Mouse (Mus musculus): ENCODE measurements around the gene Ctnnd1. TPM values are rescaled to one million over a fixed set of nuclear protein-coding genes. Genes with fewer than 3 reads are reported as not detected.

Gene Ctnnd1
- polyA plus RNA-seq, 1 experiment from 2014 or later, result 27.1 TPM

DNA sequence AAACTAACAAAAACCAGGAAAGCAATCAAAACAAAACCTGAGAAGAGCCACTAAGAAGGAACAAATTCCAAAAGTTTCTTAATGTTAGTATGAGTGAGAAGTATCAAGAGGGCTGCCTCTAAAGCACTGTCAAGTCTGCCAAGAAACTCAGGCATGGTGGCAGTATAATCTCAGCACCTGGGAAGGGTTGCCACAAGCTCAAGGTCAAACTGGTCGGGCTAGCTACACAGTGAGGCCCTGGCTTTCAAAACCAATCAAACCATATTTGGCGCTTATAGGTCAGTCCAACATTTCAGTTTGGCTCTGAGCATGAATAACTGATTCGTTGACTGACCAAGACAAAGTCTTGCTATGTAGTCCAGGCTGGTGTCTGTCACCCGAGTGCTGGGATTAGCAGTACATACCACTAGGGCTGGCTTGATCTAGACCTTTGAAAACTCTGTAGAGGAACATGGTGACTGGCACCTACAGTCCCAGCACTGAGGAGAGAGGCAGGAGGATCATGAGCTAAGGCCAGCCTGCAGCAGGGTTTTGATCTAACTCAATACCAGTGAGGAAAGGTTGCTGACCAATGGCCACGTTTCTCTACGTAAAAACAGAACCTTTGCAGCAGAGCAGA, 51.2 kb downstream of the Ctnnd1 start:
- no peak overlapping the region for H3K27ac ChIP-seq (ENCODE audit: low read depth, low read length)
- no peak overlapping the region for H3K4me2 ChIP-seq (ENCODE audit: low read length)
- no peak overlapping the region for H3K9ac ChIP-seq (ENCODE audit: low read length)
- H3K9me3 ChIP-seq (replicated peaks; ENCODE audit: control insufficient read depth, low read length), result no peaks in the 10 kb centered on the region
- ATAC-seq (no peak), DNase-seq (ENCODE audit: low spot score) (no peak)
- H3K4me1 ChIP-seq (ENCODE audit: control insufficient read depth, insufficient read depth, low read length), result no peaks in the 10 kb centered on the region
- no peak overlapping the region for H3K4me3 ChIP-seq (ENCODE audit: low read depth, low read length)
- H3K27me3 ChIP-seq (replicated peaks; ENCODE audit: control insufficient read depth, insufficient read depth, low read length), result no peaks in the 10 kb centered on the region
- 97% methylated on average over 6 of the region's 6 CpGs for WGBS
- H3K36me3 ChIP-seq (ENCODE audit: control insufficient read depth, insufficient read depth, low read length), result peaks cover 52% of the 10 kb centered on the region

DNA sequence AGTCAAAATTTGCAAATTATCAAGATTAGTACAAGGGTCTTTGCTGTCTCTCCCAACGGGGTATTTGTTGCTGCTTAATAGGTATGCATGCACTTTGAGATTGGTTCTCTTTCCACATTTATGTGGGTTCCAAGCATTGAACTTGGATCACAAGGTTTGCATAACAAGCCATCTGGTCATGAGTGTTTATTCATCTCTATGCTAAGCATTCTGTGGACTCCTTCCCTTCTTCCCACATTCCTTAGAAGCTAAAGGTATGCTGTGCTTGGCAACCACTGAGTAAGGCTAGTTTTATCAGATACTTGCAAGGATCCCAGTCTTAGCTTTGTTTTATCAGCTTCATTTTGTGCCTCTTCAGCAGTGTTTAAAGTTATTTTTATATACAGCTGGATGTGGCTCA, 53.4 kb downstream of the Ctnnd1 start:
- Histone ChIP-seq H3K27ac (ENCODE audit: low read depth, low read length) (no peak overlapping the region), H3K27me3 (replicated peaks; ENCODE audit: control insufficient read depth, insufficient read depth, low read length) (no peaks in the 10 kb centered on the region), H3K9me3 (replicated peaks; ENCODE audit: control insufficient read depth, low read length) (no peaks in the 10 kb centered on the region), H3K4me1 (ENCODE audit: control insufficient read depth, insufficient read depth, low read length) (no peaks in the 10 kb centered on the region), H3K9ac (ENCODE audit: low read length) (no peak overlapping the region), H3K36me3 (ENCODE audit: control insufficient read depth, insufficient read depth, low read length) (peaks cover 29% of the 10 kb centered on the region), H3K4me3 (ENCODE audit: low read depth, low read length) (no peak overlapping the region), H3K4me2 (ENCODE audit: low read length) (no peak overlapping the region)
- WGBS, result 97% methylated on average over 1 of the region's 1 CpGs
- DNase-seq (ENCODE audit: low spot score) (no peak), ATAC-seq (no peak)

DNA sequence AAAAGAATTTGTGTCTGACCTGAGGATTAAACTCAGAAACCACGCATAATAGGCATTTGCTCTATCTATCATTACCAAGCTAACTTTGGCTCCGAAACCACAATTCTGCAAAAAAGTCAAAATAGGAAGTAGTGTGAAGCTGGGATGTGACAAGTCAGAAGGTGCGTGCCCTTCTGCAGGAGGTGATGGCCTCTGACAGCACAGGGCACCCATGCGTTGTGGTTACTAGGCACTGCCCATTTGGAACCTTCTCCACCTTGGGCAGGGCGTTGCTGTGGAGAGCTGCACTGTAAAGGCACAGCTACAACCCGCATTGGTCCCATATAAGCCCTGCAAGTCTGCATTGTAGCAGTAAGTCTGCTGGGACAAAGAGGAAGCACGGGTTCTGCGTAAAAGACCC, 57.8 kb downstream of the Ctnnd1 start:
- Histone ChIP-seq H3K27ac (ENCODE audit: low read depth, low read length) (no peak overlapping the region), H3K9ac (ENCODE audit: low read length) (no peak overlapping the region), H3K4me2 (ENCODE audit: low read length) (no peak overlapping the region), H3K9me3 (replicated peaks; ENCODE audit: control insufficient read depth, low read length) (no peaks in the 10 kb centered on the region), H3K36me3 (ENCODE audit: control insufficient read depth, insufficient read depth, low read length) (0 out of 2 replicates have a peak, but pooled peaks cover 5% of the 10 kb centered on the region), H3K27me3 (replicated peaks; ENCODE audit: control insufficient read depth, insufficient read depth, low read length) (no peaks in the 10 kb centered on the region), H3K4me1 (ENCODE audit: control insufficient read depth, insufficient read depth, low read length) (no peaks in the 10 kb centered on the region), H3K4me3 (ENCODE audit: low read depth, low read length) (no peak overlapping the region)
- ATAC-seq (no peak), DNase-seq (ENCODE audit: low spot score) (no peak)
- 96% methylated on average over 8 of the region's 8 CpGs for WGBS

DNA sequence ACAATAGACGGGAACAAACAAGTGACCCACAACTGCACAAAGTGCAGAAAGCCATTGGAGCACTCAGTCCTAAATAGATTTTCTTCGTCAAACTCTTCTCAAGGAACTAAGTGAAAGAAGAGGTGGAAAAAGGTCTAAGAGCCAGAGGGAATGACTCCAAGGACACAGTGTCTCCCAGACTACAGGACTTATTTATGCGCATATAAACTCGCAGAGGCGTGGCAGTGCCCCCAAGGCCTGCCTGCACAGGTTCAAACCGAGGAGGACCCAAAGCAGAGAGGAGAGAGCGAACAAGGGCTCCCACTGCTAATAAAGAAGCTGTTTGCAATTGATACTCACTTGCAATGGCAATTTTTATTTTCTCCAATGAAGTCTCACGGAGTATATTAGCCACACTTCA, 64.9 kb downstream of the Ctnnd1 start:
- no peak overlapping the region for H3K4me2 ChIP-seq (ENCODE audit: low read length)
- ATAC-seq (no peak), DNase-seq (ENCODE audit: low spot score) (no peak)
- no peaks in the 10 kb centered on the region for H3K4me1 ChIP-seq (ENCODE audit: control insufficient read depth, insufficient read depth, low read length)
- H3K36me3 ChIP-seq (ENCODE audit: control insufficient read depth, insufficient read depth, low read length), result 0 out of 2 replicates have a peak, but pooled peaks cover 2% of the 10 kb centered on the region
- H3K4me3 ChIP-seq (ENCODE audit: low read depth, low read length), result no peak overlapping the region
- H3K9me3 ChIP-seq (replicated peaks; ENCODE audit: control insufficient read depth, low read length), result no peaks in the 10 kb centered on the region
- no peaks in the 10 kb centered on the region for H3K27me3 ChIP-seq (replicated peaks; ENCODE audit: control insufficient read depth, insufficient read depth, low read length)
- 87% methylated on average over 8 of the region's 8 CpGs for WGBS
- no peak overlapping the region for H3K9ac ChIP-seq (ENCODE audit: low read length)
- no peak overlapping the region for H3K27ac ChIP-seq (ENCODE audit: low read depth, low read length)

DNA sequence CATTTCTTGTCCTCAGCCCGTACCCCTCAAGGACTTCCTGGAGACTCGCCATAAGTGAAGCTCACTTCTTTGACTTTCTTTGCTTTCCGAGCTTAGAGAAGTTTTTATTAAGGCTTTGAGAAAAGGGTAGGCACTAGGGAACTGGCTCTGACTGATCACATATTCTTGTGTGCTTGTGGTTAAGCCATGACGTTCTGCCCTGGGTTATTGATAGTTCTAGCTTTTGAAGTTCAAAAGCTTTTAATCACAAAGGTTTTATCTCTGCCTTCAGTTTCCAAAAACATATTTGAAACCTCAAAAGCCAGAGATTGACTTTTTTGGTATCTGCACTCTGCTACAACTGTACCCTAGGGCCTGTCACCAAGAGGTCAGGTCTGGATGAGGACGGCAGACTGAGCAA, 68.3 kb downstream of the Ctnnd1 start:
- no peaks in the 10 kb centered on the region for H3K36me3 ChIP-seq (ENCODE audit: control insufficient read depth, insufficient read depth, low read length)
- ATAC-seq, result no peak
- 95% methylated on average over 5 of the region's 5 CpGs for WGBS
- H3K9ac ChIP-seq (ENCODE audit: low read length), result no peak overlapping the region
- H3K4me2 ChIP-seq (ENCODE audit: low read length), result no peak overlapping the region
- no peaks in the 10 kb centered on the region for H3K9me3 ChIP-seq (replicated peaks; ENCODE audit: control insufficient read depth, low read length)
- H3K4me3 ChIP-seq (ENCODE audit: low read depth, low read length), result no peak overlapping the region
- H3K4me1 ChIP-seq (ENCODE audit: control insufficient read depth, insufficient read depth, low read length), result no peaks in the 10 kb centered on the region
- H3K27me3 ChIP-seq (replicated peaks; ENCODE audit: control insufficient read depth, insufficient read depth, low read length), result no peaks in the 10 kb centered on the region
- DNase-seq (ENCODE audit: low spot score), result no peak
- no peak overlapping the region for H3K27ac ChIP-seq (ENCODE audit: low read depth, low read length)

DNA sequence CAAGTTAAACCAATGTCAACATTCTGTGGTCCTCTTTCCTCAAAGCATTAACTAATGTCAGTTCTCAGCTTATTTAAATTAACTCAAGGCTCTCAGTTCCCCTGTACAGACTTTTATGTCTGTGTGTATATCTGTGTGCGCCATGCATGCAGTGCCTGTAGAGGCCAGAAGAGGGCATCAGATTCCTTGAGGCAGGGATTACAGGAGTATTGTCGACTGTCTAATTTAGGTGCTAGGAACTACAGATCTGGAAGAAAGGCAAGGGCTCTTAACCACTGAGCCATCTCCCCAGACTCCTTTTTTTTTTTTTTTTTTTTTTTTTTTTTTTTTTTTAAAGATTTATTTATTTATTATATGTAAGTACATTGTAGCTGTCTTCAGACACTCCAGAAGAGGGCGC, 69.4 kb downstream of the Ctnnd1 start:
- Histone ChIP-seq H3K4me2 (ENCODE audit: low read length) (no peak overlapping the region), H3K36me3 (ENCODE audit: control insufficient read depth, insufficient read depth, low read length) (no peaks in the 10 kb centered on the region), H3K27me3 (replicated peaks; ENCODE audit: control insufficient read depth, insufficient read depth, low read length) (no peaks in the 10 kb centered on the region), H3K4me1 (ENCODE audit: control insufficient read depth, insufficient read depth, low read length) (no peaks in the 10 kb centered on the region), H3K9ac (ENCODE audit: low read length) (no peak overlapping the region), H3K4me3 (ENCODE audit: low read depth, low read length) (no peak overlapping the region), H3K9me3 (replicated peaks; ENCODE audit: control insufficient read depth, low read length) (no peaks in the 10 kb centered on the region), H3K27ac (ENCODE audit: low read depth, low read length) (no peak overlapping the region)
- 90% methylated on average over 2 of the region's 3 CpGs for WGBS
- ATAC-seq, result no peak
- no peak for DNase-seq (ENCODE audit: low spot score)

DNA sequence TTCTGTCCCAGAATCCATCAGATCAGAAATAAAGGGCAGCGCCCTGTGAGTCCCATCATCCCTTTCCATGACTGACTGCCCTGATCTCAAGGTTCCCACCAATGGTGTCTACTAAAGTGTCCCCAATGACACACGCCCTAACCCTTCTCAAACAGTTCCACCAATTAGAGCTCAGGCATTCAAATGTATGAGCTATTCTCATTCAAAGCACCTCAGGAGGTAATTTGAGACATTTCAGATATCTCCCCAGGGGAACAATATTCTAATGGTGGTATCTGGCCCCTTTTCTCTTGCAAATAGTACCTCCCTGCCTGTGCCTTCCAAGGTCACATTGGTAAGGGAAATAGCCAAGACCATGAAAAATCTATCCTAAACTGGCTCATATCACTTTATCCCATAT, 71.3 kb downstream of the Ctnnd1 start:
- DNase-seq (ENCODE audit: low spot score) (no peak), ATAC-seq (no peak)
- H3K4me3 ChIP-seq (ENCODE audit: low read depth, low read length), result no peak overlapping the region
- no peaks in the 10 kb centered on the region for H3K36me3 ChIP-seq (ENCODE audit: control insufficient read depth, insufficient read depth, low read length)
- H3K27ac ChIP-seq (ENCODE audit: low read depth, low read length), result no peak overlapping the region
- H3K9ac ChIP-seq (ENCODE audit: low read length), result no peak overlapping the region
- H3K4me1 ChIP-seq (ENCODE audit: control insufficient read depth, insufficient read depth, low read length), result no peaks in the 10 kb centered on the region
- no peaks in the 10 kb centered on the region for H3K27me3 ChIP-seq (replicated peaks; ENCODE audit: control insufficient read depth, insufficient read depth, low read length)
- H3K9me3 ChIP-seq (replicated peaks; ENCODE audit: control insufficient read depth, low read length), result no peaks in the 10 kb centered on the region
- no peak overlapping the region for H3K4me2 ChIP-seq (ENCODE audit: low read length)
- WGBS, result 88% methylated on average over 2 of the region's 2 CpGs

DNA sequence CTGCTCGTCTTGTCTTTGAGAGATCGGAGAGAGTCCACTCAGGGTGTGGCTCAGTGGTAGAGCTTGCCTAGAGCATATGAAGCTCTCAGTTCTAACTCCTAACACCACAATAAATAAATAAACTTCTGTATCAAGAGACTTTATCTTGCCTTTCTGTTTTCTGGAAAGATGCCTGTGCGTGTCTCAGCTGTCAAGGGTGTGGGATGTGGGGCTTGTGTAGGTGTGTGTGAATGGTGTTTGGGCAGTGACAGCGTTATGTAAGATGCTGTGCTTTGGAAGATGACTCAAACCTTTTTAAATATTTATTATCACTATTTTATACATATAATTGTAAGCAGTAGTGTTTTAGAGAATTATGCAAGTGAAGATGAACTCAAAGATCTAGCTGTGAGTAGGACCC, 76.4 kb downstream of the Ctnnd1 start:
- H3K4me1 ChIP-seq (ENCODE audit: control insufficient read depth, insufficient read depth, low read length), result no peaks in the 10 kb centered on the region
- 91% methylated on average over 4 of the region's 4 CpGs for WGBS
- H3K27ac ChIP-seq (ENCODE audit: low read depth, low read length), result no peak overlapping the region
- ATAC-seq (no peak), DNase-seq (ENCODE audit: low spot score) (no peak)
- no peak overlapping the region for H3K9ac ChIP-seq (ENCODE audit: low read length)
- no peak overlapping the region for H3K4me3 ChIP-seq (ENCODE audit: low read depth, low read length)
- H3K4me2 ChIP-seq (ENCODE audit: low read length), result no peak overlapping the region
- no peaks in the 10 kb centered on the region for H3K9me3 ChIP-seq (replicated peaks; ENCODE audit: control insufficient read depth, low read length)
- H3K36me3 ChIP-seq (ENCODE audit: control insufficient read depth, insufficient read depth, low read length), result no peaks in the 10 kb centered on the region
- no peaks in the 10 kb centered on the region for H3K27me3 ChIP-seq (replicated peaks; ENCODE audit: control insufficient read depth, insufficient read depth, low read length)

DNA sequence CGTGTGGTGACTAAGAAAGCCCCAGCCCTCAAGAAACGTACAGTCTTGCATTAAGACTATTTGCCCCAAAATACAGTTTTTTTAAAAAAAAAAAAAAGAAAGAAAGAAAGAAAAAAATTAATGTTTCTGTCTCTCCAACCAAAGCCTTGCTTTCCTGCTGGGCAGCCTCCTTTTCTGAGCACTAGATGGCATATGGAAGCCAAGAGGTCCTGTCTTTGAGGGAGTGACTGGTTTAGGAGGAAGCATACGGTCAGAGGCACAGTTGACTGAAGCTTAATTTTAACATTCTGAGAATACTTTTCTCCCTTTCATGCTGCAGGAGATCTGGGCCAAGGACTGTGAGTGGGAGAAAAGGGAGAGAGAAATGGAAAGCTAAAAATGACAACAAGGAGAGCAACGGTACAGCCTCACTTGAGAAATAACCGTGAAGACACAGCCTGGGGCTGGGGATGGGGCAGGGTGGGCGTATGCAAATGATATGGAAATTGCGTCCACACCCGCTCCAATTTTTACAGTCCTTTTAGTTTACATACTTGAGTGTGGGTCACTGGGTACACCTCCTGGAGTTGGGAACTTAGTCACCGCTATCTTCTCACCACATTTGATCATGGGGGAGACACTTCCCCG, 93.6 kb downstream of the Ctnnd1 start:
- ATAC-seq, result no peak
- H3K4me2 ChIP-seq (ENCODE audit: low read length), result no peak overlapping the region

More for the DNA sequence above, 93.6 kb downstream of the Ctnnd1 start:
- Histone ChIP-seq H3K27ac (ENCODE audit: low read depth, low read length) (no peak overlapping the region), H3K4me3 (ENCODE audit: low read depth, low read length) (no peak overlapping the region), H3K27me3 (replicated peaks; ENCODE audit: control insufficient read depth, insufficient read depth, low read length) (no peaks in the 10 kb centered on the region), H3K36me3 (ENCODE audit: control insufficient read depth, insufficient read depth, low read length) (no peaks in the 10 kb centered on the region), H3K9ac (ENCODE audit: low read length) (no peak overlapping the region), H3K9me3 (replicated peaks; ENCODE audit: control insufficient read depth, low read length) (no peaks in the 10 kb centered on the region), H3K4me1 (ENCODE audit: control insufficient read depth, insufficient read depth, low read length) (no peaks in the 10 kb centered on the region)
- no peak for DNase-seq (ENCODE audit: low spot score)
- WGBS, result 58% methylated on average over 10 of the region's 10 CpGs

All from forebrain, embryonic 14.5 days (tissue).